Mouse (Mus musculus) cerebellum, adult 2 months (tissue): ENCODE measurements around the gene Gadd45a.

Source experiments
- CTCF ChIP-seq: fragments of 200-500 bp; IDR thresholded peaks from 2 replicates; pipeline ENCODE4 v1.5.1; 2011; ENCODE audit warnings: low read depth, mild to moderate bottlenecking, control low read depth, low read length, moderate library complexity, borderline replicate concordance; ENCODE audit not compliant: insufficient read depth
- POLR2A ChIP-seq: fragments of 200-500 bp; IDR thresholded peaks from 2 replicates; pipeline ENCODE4 v1.6.1; 2011; ENCODE audit warnings: low read length, control low read depth, borderline replicate concordance; ENCODE audit not compliant: insufficient read depth

GRCm38 (mm10) chr6:66998645-66999044 lies 38.6 kb downstream of the Gadd45a start:
- TF ChIP-seq CTCF: no peak
- no peak for TF ChIP-seq POLR2A
